21 mouse cellular contexts compared by ENCODE assay signal in genomic region chr10:105519154-105519806, GRCm38 (mm10).
"Had no signal": no experiment of that assay in that cellular context is flagged by ENCODE, and none has a peak within 500 bp of the region (broad histone marks: within the 10 kb centered on the region; RNA-seq: fewer than 3 reads in every experiment).

No protein-coding gene starts in this region.

- H3K4me3 ChIP-seq: liver, embryonic 12.5 days; liver, embryonic 15.5 days; lung, embryonic 15.5 days; megakaryocyte, embryonic 14.5 days; midbrain, embryonic 10.5 days; midbrain, embryonic 13.5 days; myocyte; neural tube, embryonic 13.5 days; stomach, embryonic 15.5 days had no signal

- H3K4me2 ChIP-seq: liver, embryonic 12.5 days; liver, embryonic 15.5 days; lung, embryonic 15.5 days; midbrain, embryonic 13.5 days; neural tube, embryonic 13.5 days; stomach, embryonic 15.5 days had no signal

- H3K9me3 ChIP-seq: liver, embryonic 12.5 days; liver, embryonic 15.5 days; lung, embryonic 15.5 days; megakaryocyte, embryonic 14.5 days; midbrain, embryonic 10.5 days; midbrain, embryonic 13.5 days; neural tube, embryonic 13.5 days; stomach, embryonic 15.5 days had no signal

- H3K36me3 ChIP-seq: liver, embryonic 12.5 days; liver, embryonic 15.5 days; lung, embryonic 15.5 days; midbrain, embryonic 10.5 days; midbrain, embryonic 13.5 days; neural tube, embryonic 13.5 days; stomach, embryonic 15.5 days had no signal

- ATAC-seq: liver, embryonic 12.5 days; midbrain, embryonic 13.5 days; midbrain, embryonic 16.5 days had no signal

- H3K4me1 ChIP-seq: liver, embryonic 15.5 days; stomach, embryonic 15.5 days had no signal

- H3K27me3 ChIP-seq: liver, embryonic 12.5 days; liver, embryonic 15.5 days; lung, embryonic 15.5 days; midbrain, embryonic 13.5 days; neural tube, embryonic 13.5 days; stomach, embryonic 15.5 days had no signal

- H3K9ac ChIP-seq: liver, embryonic 12.5 days; liver, embryonic 15.5 days; lung, embryonic 15.5 days; midbrain, embryonic 13.5 days; neural tube, embryonic 13.5 days; stomach, embryonic 15.5 days had no signal

- DNase-seq: kidney, postnatal 14 days; kidney, postnatal 4 days; left cerebral cortex, postnatal 4 days; liver; lung, adult 18-20 months; lung, postnatal 10 days; lung, postnatal 36 days; retina, postnatal 1 day; right cerebral cortex, postnatal 25 days; spleen, adult 18-20 months; thymus, postnatal 25 days had no signal

- H3K27ac ChIP-seq: liver, embryonic 12.5 days; liver, embryonic 15.5 days; lung, embryonic 15.5 days; midbrain, embryonic 10.5 days; midbrain, embryonic 13.5 days; neural tube, embryonic 13.5 days; stomach, embryonic 15.5 days had no signal
